Mouse (Mus musculus): ENCODE data around the gene Pphln1.
A peak's percentile ranks its signal among the peaks of the same experiment; 100 is the strongest.

Gene Pphln1

DNA sequence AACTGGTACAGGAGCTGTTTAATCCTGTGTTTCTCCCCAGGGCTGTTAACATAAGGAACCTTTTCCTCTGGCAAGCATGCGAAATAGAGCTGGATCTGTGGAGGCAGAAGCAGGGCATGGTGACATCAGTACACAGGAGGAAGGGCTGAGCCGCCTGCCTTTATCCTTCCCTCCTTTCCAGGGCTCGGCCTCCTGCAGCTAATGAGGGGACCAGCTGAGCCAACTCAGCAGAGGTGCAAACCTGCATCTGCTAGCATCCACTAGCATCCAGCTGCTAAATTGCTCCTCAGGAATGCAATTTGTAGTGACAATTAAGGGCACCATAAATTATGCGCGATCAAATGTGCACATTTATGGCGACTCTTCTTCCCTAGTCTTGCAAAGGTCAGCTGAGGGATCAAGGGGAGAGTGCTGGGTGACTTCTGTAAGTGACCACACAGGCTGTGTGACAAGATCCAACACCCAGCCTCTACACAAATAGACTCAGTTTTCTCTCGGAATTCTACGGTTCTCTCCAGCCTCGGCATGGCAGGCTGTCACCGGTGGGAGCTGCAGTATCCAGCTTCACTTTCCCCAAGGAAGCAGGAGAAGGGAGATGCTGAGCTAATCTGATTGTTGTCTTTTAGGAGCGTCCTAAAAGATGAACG is 112.7 kb downstream of the Pphln1 start:
- no peak for DNase-seq

DNA sequence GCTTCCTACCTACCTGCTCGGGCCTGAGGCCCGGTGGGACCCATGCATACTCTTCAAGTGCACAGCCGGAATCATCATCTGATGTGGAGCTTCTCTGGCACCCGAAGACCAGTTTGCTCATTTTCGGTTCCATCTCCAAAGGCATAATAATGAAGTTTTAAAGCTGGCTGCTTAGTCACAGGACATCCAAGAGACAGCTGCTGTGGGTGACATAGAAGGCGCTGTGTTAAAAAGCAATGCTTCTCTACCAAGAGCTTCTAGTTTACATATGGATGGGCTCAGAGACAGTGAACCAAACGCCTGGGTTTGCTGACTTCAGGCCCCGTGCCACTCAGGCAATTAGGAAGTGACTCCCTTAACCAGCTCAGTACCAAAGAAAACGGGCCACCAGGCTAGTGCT is 114.3 kb downstream of the Pphln1 start:
- no peak for DNase-seq

DNA sequence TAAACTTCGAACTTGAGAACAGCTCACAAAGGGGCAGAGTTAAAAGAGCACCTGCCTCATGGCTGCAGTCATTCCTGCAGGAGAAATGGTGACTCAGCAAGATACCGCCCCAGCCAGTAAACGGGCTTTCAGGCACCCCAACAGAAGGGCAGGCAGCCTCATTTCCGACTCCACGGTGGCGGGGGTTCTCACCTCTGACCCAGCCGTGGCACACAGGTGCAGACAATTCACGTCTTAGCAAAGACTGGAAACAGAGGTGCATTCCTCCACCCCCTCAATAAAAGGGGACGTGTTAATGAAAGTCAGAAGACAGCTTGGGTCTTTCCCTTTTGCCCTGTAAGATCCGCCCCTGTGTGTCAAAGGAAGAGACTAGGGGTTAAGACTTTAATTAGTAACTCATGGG is 115.8 kb downstream of the Pphln1 start:
- no peak for DNase-seq

- no peak for DNase-seq
Measured at GRCm38 (mm10) chr15:93515316-93515715, 117.2 kb downstream of the Pphln1 start.

DNA sequence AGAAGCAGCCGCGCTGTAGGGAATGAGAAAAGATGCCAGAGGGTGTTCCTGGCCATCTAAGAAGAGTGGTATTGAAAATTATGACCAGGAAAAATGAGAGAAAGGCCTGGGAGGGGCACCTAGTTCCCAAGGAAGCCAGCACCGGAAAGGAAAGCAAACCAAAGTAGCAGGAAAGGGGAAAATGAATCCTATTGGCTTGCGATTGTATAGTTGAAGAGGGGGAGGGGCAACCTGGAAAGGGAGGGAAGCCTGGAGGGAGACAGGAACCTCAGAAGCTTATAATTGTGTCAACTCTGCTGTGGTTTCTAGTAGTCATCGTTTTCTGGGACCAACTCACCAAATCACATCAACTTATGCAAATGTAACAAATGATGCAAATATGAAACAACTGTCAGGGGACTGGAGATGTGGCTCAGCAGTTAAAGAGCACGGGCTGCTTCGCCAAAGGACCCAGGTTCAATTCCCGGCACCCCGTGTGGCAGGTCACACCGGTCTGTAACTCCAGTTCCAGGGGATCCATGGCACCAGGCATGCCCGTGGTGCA is 118.9 kb downstream of the Pphln1 start:
- no peak for DNase-seq

- DNase-seq = no peak
Measured at GRCm38 (mm10) chr15:93518143-93518902, 120.2 kb downstream of the Pphln1 start.

- DNase-seq = peak; percentile 84
Measured at GRCm38 (mm10) chr15:93518941-93519835, 121.0 kb downstream of the Pphln1 start.

DNA sequence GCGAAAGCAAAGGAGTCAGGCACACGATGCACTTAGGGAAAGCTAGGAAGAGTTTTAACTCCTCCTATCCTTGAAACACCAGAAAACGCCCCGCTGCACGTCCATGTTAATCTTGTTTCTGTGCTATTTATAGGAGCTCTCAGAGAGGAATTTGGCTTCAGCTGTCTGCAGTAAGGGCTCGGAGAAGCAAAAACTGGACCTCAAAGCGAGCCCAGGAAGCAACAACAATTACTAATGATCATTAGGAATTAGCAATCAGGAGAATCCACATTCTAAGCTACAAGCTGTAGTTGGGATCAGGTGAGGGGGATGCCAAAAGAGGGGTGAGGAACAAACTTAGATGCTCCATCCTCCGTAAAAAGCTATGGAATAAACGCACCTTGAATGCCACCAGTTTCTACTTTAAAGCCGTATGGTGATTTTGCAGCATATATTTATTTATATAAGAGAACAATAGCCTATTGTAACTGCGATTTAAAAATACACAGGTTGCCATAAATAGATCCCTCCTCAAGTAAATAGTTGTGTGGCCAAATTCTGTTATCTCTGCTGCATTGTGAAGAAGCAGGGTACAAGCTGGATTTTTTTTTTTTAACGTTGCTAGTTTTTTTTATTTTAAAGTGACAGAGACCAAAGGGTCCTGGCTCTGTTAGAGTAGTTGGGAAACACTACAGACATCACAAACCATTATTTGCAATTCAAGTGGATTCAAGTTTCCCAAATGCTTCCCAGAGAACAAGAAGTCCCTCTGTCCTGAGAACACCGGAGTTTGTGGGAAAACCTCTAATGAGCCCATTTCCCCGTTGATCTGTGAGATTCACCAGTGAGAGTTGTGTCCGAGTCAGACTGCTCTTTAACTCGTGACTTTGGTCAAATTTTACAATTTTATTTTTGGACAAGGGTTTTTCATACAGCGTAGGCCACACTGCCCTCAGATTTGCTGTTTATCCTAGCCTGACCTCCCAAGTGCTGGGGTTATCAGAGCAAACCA is 122.0 kb downstream of the Pphln1 start:
- DNase-seq = no peak

DNA sequence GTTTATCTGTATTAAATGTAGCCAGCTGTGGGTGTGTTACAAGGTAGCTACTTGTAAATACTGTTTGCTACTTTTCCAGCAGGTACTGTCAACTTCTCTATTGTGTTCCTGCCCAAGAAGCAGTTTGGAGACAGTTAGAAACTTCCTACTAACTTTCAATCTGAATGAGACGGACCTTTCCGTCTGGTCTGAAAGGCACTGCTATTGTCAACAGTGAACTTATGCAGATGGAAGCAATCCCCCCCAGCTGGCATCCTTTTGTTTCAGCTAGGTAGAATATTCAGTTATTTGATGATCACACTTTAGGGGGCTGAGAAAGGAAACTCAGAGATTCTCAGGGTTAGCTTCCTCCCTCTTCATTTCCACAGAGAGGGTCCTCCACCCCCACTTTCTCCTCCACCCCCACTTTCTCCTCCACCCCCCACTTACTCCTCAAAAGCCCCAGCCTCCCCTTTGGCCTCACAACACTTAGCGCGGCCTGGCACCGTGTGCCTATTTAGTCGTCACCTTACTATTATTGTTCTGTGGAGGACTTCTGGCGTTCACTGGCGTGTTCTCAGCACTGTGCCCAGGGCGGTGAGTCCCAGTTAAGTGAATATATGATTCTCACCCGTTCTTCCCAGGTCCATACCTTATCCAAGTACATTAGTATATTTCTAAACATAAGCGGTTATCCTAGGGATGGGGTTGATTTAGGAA is 123.1 kb downstream of the Pphln1 start:
- no peak for DNase-seq

GRCm38 (mm10) chr15:93521787-93522180 is 123.6 kb downstream of the Pphln1 start:
- no peak for DNase-seq

DNA sequence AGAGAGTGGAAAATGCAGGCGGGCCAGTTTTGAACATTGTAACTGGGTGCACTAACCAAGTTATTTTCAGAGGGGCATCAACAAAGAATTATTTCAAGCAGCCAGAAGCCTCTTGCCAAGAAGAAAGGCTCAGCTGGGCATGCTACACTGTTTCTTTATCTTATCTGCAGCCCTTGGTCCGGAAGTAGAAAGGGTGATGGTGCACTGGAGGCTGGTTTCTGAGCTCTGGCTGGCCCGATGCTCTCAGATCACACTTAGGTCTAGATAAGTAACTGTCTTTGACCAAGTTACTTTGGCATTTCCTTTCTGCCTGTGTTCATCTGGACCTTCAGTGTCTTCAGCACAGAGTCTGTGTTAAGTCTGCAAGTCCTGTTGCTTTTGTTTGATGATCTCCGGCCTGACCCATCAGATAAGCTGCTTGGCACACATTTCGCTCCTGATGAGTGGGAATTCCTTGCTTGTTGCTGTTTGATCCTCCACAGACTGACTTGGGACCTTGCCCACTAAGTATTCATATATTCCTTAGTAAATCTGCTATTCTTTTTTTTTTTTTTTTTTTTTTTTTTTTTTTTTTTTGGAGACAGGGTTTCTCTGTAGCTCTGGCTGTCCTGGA is 127.3 kb downstream of the Pphln1 start:
- DNase-seq = no peak

GRCm38 (mm10) chr15:93529831-93530702 is 131.9 kb downstream of the Pphln1 start:
- no peak for DNase-seq

DNA sequence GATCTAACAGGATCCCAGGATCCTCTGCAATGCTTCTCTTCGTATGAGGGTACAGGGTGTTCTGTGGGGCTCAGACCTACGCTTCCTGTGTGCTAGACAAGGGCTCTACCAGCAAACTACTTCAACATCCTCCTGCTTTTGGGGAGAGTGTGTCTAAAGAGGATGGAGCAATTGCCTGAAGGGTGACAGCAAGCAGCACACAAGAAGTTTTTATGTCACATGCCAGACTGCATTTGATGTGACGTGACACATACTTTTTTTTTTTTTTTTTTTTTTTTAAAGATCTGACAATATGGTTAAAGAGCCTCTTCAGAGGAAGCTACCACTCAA is 132.5 kb downstream of the Pphln1 start:
- DNase-seq = no peak

DNA sequence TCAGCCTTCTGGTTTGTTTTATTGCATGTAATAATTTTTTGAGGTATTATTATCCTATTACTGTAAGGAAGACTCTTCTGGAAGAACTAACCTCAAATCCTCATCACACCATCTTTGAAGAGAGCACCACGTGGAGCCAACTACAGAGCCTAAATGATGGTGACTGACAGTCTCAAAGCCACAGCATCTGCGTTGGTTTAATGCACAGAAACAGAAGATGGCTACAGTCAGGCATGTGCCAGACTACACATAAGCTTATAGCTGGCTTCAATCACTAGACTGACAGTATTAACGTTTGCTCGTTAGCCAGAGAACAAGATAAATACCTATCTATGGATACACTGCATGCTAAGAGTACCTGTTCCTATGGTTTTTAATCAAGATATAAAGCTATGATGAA is 138.0 kb downstream of the Pphln1 start:
- DNase-seq = no peak

DNA sequence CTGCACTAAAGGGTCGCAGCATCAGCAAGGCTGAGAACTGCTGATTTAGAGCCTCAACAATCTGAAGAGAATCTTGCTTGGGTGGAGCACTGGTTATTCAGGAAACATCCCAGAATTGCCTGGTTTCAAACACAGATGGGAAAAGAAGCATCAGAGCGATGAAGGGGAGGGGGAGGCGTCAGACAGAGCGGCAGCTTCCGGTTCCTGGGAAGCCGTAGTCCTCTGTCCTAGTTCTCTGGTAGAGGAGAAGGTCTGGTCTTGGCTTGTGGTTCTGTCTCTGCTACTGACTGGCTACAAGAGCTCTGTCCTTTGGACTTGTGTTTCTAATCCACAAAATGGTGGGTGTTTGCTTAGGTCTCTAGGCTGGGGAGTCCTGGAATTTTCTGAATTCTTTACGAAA is 139.6 kb downstream of the Pphln1 start:
- DNase-seq = no peak

GRCm38 (mm10) chr15:93538551-93539205 is 140.5 kb downstream of the Pphln1 start:
- no peak for DNase-seq

- DNase-seq = no peak
Measured at GRCm38 (mm10) chr15:93539415-93539814, 141.3 kb downstream of the Pphln1 start.

Measured in right cerebral cortex, postnatal 14 days (tissue).